Mouse (Mus musculus) megakaryocyte, embryonic 14.5 days (primary cell): Measurements from ENCODE around the gene Tas1r3. TPM values are rescaled to one million over a fixed set of nuclear protein-coding genes. Genes with fewer than 3 reads are reported as not detected.
A peak's percentile ranks its signal among the peaks of the same experiment; 100 is the strongest.

Experiments
- H3K27me3 ChIP-seq: replicated peaks from 2 replicates; pipeline ENCODE3; 2012; ENCODE audit warnings: inconsistent platforms
- H3K36me3 ChIP-seq: replicated peaks from 2 replicates; pipeline ENCODE3; 2012; ENCODE audit warnings: low read length, inconsistent platforms, mixed read lengths
- H3K4me1 ChIP-seq: 2 replicates; pipeline ENCODE4 v1.6.1; 2012; ENCODE audit warnings: inconsistent platforms
- H3K4me3 ChIP-seq: replicated peaks from 2 replicates; pipeline ENCODE3; 2012; ENCODE audit warnings: moderate library complexity, mild to moderate bottlenecking, inconsistent platforms
- H3K9me3 ChIP-seq: 2 replicates; pipeline ENCODE4 v1.6.1; 2012; ENCODE audit warnings: inconsistent platforms
- FLI1 ChIP-seq: IDR thresholded peaks from 2 replicates; pipeline ENCODE4 v1.6.1; 2012; ENCODE audit warnings: low read length, inconsistent platforms, mixed read lengths
- GATA1 ChIP-seq: IDR thresholded peaks from 3 replicates; pipeline ENCODE4 v1.6.1; 2012; ENCODE audit warnings: mixed read lengths, low read length, inconsistent platforms, borderline replicate concordance
- polyA plus RNA-seq: library from polyadenylated mRNA; stranded (reverse); fragments of >175 nt; gene quantifications from 2 replicates; pipeline ENCODE4 v1.2.3, GENCODE M21; 2012; ENCODE audit warnings: low replicate concordance; ENCODE audit not compliant: insufficient read depth

The Tas1r3 gene
- polyA plus RNA-seq, 1 experiment: 0.22 TPM

GRCm38 (mm10) chr4:155889316-155889715 lies 26.2 kb upstream of the Tas1r3 start:
- H3K9me3 ChIP-seq: no peaks in the 10 kb centered on the region
- peaks cover 62% of the 10 kb centered on the region for H3K36me3 ChIP-seq
- TF ChIP-seq FLI1 (no peak), GATA1 (no peak)
- H3K4me3 ChIP-seq: no peak overlapping the region
- no peaks in the 10 kb centered on the region for H3K27me3 ChIP-seq
- H3K4me1 ChIP-seq: peaks cover 43% of the 10 kb centered on the region

GRCm38 (mm10) chr4:155888181-155888580 lies 25.0 kb upstream of the Tas1r3 start:
- no peak for TF ChIP-seq GATA1
- TF ChIP-seq FLI1: no peak

GRCm38 (mm10) chr4:155887674-155888073 lies 24.5 kb upstream of the Tas1r3 start:
- no peak overlapping the region for H3K4me3 ChIP-seq
- H3K4me1 ChIP-seq: peaks cover 43% of the 10 kb centered on the region
- no peaks in the 10 kb centered on the region for H3K9me3 ChIP-seq
- H3K36me3 ChIP-seq: peaks cover 75% of the 10 kb centered on the region
- TF ChIP-seq GATA1: no peak
- no peak for TF ChIP-seq FLI1
- H3K27me3 ChIP-seq: no peaks in the 10 kb centered on the region

More at GRCm38 (mm10) chr4:155888181-155888580, 25.0 kb upstream of the Tas1r3 start:
- peaks cover 72% of the 10 kb centered on the region for H3K36me3 ChIP-seq
- H3K9me3 ChIP-seq: no peaks in the 10 kb centered on the region
- no peak overlapping the region for H3K4me3 ChIP-seq
- H3K27me3 ChIP-seq: no peaks in the 10 kb centered on the region
- peaks cover 43% of the 10 kb centered on the region for H3K4me1 ChIP-seq

- Histone ChIP-seq H3K27me3 (no peaks in the 10 kb centered on the region), H3K9me3 (no peaks in the 10 kb centered on the region), H3K36me3 (peaks cover 82% of the 10 kb centered on the region), H3K4me1 (peaks cover 43% of the 10 kb centered on the region), H3K4me3 (no peak overlapping the region)
- TF ChIP-seq GATA1 (no peak), FLI1 (no peak)
Measured at GRCm38 (mm10) chr4:155886330-155886729, 23.2 kb upstream of the Tas1r3 start.

DNA sequence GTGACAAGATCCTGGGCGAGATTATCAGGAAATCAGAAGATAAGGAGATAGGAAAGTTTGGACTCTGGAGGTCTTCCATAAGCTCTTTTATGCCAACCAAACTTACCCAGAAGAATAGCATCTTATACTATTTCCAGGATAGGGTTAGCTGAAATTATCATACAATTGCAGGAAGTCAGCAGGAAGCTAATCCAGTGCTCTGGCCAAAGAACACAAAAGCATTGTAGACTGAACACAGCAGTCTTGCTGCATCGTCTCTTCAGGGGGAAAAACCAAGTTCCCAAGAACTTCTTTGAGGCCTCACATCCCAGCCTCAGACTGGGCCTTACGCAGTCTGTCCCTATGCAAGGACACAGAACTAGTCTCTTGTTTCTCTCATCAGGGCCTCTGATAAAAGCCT lies 20.4 kb upstream of the Tas1r3 start:
- Histone ChIP-seq H3K4me1 (peaks cover 22% of the 10 kb centered on the region), H3K27me3 (no peaks in the 10 kb centered on the region), H3K9me3 (no peaks in the 10 kb centered on the region), H3K4me3 (no peak overlapping the region), H3K36me3 (peaks cover 76% of the 10 kb centered on the region)
- no peak for TF ChIP-seq FLI1
- no peak for TF ChIP-seq GATA1

DNA sequence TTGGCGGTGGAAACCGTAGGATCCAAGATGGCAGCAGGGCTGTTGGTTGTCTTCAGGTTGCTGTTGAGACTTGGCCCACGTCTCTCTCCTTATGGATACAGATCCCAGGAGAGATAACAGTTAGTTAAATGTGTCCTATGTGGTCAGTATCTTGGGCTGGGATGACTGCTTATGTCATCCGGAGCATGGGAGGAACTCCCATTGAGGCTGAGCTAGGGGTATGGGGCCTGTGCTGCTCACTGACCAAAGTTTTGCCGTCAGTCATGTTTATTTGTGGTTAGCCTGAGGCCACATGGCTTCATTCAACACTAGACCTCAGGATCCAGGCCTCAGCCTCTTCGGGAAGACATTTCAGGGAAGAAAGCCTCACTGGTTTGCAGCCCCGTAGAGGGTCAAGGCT lies 8.2 kb upstream of the Tas1r3 start:
- TF ChIP-seq GATA1 (no peak), FLI1 (no peak)

GRCm38 (mm10) chr4:155869317-155870033 lies 6.3 kb upstream of the Tas1r3 start, which contains the start of the genes Cptp and Ints11:
TSS of gene Cptp (minus strand) at chr4:155869440.
TSS of gene Ints11 (plus strand) at chr4:155869546.
- Histone ChIP-seq H3K27me3 (no peaks in the 10 kb centered on the region), H3K9me3 (no peaks in the 10 kb centered on the region), H3K4me3 (peak within 1 kb of the TSS; percentile 98), H3K4me1 (peaks cover 56% of the 10 kb centered on the region), H3K36me3 (peaks cover 73% of the 10 kb centered on the region)
- TF ChIP-seq GATA1 (no peak), FLI1 (0 out of 2 replicates have a peak, but pooled peaks have one; percentile 41)

More for the DNA sequence above, 8.2 kb upstream of the Tas1r3 start:
- peaks cover 47% of the 10 kb centered on the region for H3K4me1 ChIP-seq
- peaks cover 68% of the 10 kb centered on the region for H3K36me3 ChIP-seq
- no peaks in the 10 kb centered on the region for H3K27me3 ChIP-seq
- H3K9me3 ChIP-seq: no peaks in the 10 kb centered on the region
- peak overlapping the region; percentile 9 for H3K4me3 ChIP-seq

DNA sequence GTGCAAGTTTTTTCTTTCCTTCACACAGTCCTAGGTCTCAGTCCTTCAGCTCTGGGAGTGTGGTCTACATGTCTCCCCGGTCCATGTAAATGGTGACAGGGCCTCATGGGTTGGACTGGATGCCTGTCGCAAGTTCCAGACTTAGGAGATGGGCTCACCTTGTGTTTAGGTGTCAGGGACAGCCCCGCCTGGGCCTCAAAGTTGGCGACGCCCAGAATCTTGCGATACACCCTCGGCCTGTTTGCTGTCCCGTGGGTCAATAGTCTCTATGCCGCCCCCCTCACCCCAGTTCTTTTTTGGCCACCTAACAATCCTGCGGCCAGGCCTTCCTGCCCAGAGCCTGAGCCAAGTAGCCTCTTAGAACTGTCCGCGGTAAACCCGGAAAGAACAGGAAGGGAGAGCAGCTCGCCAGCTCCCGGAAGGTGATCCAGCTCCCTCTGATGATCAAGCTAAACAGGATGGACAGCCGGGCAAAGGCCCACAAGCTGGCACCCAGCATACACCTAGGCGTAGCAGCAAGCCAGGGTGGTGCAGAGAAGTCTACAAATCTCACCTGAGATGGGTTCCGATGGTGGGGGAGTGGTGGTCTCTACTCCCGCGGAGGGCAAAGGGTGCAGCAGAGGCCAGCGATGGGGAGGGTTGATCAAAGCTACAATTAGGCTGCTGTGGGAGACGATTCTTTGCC lies 5.6 kb upstream of the Tas1r3 start:
- Histone ChIP-seq H3K27me3 (no peaks in the 10 kb centered on the region), H3K4me1 (peaks cover 56% of the 10 kb centered on the region), H3K9me3 (no peaks in the 10 kb centered on the region), H3K4me3 (peak overlapping the region; percentile 98), H3K36me3 (peaks cover 73% of the 10 kb centered on the region)
- TF ChIP-seq FLI1 (no peak), GATA1 (no peak)

DNA sequence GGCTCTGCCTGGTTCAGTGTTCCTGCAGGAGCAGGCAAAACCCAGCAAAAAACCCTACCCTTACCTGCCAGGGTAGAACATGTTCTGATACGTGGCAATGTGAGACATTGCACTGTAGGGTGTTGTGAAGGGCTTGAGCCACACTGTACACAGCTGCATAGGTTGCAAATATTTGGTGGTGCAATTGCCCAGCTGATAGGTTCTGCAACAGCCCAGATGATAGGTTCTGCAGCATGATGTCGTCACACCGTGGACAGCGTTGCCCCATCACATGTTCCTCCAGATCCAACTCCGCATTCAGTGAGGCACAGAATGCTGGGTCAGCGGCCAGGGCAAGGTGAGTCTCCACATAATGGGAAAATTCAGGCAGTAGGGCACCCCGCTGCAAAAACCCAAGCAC lies 1.4 kb downstream of the Tas1r3 start:
- TF ChIP-seq FLI1 (no peak), GATA1 (no peak)
- peaks cover 100% of the 10 kb centered on the region for H3K36me3 ChIP-seq
- peaks cover 13% of the 10 kb centered on the region for H3K4me1 ChIP-seq
- no peak overlapping the region for H3K4me3 ChIP-seq
- no peaks in the 10 kb centered on the region for H3K9me3 ChIP-seq
- H3K27me3 ChIP-seq: no peaks in the 10 kb centered on the region

DNA sequence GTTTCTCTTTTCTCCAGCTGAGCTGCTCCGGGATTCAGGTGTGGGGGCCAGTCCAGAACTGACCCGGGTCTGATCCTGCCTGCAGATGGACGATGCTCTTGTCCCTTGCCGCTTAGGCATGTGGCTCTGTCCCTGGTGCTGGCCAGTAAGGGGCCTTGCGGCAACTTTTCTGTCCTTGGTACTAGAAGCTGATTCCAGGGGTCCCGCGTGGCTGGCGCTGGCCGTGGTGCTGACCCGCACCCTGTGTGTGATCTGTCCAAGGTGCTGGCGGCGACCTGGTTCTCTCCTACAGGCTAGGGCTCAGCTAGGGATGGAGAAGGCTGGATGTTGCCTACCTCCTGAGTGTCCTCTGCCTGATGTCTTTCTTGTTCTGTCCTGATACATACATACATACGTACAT lies 3.8 kb downstream of the Tas1r3 start:
- peaks cover 10% of the 10 kb centered on the region; the same call in 1 of the 2 replicates for H3K4me1 ChIP-seq
- no peaks in the 10 kb centered on the region for H3K9me3 ChIP-seq
- H3K4me3 ChIP-seq: no peak overlapping the region
- peaks cover 100% of the 10 kb centered on the region for H3K36me3 ChIP-seq
- TF ChIP-seq GATA1 (no peak), FLI1 (no peak)
- no peaks in the 10 kb centered on the region for H3K27me3 ChIP-seq
